Mouse (Mus musculus): ENCODE data around the gene Btnl1.

The Btnl1 gene

DNA sequence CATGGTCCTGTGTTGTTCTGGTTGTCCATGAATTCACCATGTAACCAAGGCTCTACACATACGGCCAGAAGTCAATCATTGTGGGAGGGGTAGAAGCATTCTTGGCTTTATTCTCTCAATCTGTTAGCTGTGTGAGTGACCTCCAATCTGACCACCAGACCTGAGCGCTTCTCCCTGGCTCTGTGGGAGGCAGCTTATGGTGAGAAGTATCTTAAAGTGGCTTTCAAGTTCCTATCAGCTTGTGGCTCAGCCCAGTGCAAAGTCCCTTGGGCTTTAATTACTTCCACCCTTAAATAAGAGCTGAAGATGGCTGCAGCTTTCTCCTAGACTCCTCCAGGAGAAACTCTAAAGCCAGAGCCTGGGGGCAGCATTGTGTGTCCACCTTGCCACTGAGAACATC lies at the start of gene Btnl1:
Gene Btnl1 (plus strand): TSS at position 286 of the 400 bp plus-strand sequence.
- no peak for TF ChIP-seq GATA4 (IDR thresholded peaks at IDR 0.05; ENCODE audit: insufficient replicate concordance, low read length)

DNA sequence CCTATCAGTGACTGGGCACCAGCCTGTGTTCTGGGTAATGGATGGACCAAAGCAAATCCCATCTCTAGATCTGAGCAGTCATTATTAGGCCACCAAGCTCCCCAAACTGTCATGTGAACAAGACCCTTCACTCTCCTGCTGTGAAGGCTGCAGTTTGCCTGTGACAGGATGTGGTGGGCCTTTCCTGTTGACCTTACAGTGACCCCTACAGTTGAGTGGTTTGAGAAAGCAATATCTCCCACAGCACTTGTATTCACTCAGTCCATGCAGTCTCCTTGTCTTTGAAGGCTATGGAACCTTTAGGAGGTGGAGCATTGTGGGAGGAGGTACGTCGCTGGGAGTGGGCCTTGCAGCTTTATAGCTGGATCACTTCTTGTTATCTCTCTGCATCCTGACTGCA lies 47.1 kb upstream of the Btnl1 start:
- no peak for TF ChIP-seq GATA4 (IDR thresholded peaks at IDR 0.05; ENCODE audit: insufficient replicate concordance, low read length)

DNA sequence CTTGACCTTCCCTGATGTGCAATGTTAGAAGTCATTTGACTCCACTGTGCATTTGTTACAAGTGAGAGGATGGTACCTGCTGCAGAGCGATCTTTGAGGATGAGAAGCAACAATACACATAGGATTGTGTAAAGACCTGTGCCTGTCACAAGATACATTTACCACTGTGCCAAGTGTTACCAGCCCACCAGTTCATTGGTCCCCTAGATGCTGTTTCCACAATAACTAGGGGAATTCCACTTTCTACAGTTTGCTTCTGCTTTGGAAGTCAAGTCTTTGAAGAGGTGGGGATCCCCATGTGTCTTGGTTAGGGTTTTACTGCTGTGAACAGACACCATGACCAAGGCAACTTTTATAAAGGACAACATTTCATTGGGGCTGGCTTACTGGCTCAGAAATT lies 45.7 kb upstream of the Btnl1 start:
- no peak for TF ChIP-seq GATA4 (IDR thresholded peaks at IDR 0.05; ENCODE audit: insufficient replicate concordance, low read length)

DNA sequence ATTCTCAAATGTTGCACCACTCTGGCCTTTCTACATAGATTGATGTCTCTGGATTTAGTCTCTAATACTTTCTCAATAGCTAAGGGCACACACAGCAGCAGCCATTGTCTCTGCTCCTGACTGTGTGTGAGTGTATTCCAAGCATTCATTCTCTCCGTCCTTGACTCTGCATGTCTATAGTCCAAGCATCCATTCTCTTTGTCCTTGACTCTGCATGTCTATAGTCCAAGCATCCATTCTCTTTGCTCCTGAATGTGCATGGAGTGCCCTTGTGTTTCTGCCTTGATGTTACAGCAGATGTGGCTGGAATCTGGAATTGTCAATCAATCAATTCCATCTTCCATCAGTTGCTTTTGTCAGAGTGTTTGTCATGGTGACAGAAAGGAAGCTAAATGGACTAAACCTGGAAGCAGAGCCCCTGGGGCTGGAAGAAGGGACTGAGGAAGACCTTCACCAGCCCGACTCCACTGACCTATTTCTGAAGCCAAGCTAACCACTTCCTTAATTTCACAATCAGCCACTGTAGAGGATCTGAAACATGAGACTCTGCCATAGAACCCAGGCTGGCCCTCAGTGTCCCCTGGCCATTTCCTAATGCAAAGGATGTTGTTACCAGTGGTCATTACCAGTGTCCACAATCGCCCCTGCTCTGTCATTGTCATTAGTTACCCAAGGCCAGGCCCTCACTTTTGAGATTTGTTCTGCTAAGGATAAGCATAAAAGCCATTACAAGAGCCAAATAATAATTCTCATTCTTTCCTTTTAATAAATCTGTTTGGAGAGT lies 36.1 kb upstream of the Btnl1 start:
- no peak for TF ChIP-seq GATA4 (IDR thresholded peaks at IDR 0.05; ENCODE audit: insufficient replicate concordance, low read length)

- TF ChIP-seq GATA4 (IDR thresholded peaks at IDR 0.05; ENCODE audit: insufficient replicate concordance, low read length) = no peak
Measured at GRCm38 (mm10) chr17:34344882-34345281, 32.0 kb upstream of the Btnl1 start.

DNA sequence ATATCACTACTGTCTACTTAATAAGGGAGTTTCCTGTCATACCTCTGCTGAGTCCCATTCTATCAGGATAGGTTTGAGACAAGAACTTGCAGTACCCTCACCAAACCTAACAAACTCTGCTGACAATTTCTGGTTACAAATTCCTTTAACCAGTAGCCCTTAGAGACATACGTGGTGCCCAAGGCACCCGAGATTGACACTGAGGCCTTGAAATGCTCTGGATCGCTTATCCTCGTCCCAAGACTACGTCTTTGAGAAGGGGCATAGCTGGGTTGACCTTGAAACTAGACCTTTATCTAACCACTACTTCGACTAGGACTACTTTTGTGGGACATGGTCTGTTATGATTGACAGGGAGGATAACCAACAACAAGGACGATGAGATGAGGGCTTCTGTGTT lies 31.4 kb upstream of the Btnl1 start:
- no peak for TF ChIP-seq GATA4 (IDR thresholded peaks at IDR 0.05; ENCODE audit: insufficient replicate concordance, low read length)

DNA sequence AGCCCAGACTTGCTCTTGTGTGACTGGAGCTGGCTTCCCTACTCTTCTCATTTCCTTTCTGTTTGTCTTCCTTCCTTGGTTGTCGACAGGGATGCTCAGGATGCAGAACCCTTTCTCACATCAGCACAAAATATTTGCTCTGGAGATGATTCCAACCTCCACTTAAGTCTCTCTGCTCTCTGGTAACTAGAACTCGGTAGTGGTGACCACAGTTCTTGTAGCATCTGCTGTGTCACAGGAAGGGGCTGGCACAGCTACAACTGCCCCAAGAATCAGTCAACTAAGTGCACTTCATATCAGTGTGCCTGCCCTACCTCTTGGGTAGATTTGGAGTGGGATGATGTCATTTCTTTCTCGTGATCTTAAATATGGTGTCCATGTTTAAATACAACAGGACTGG lies 30.9 kb upstream of the Btnl1 start:
- no peak for TF ChIP-seq GATA4 (IDR thresholded peaks at IDR 0.05; ENCODE audit: insufficient replicate concordance, low read length)

- TF ChIP-seq GATA4 (IDR thresholded peaks at IDR 0.05; ENCODE audit: insufficient replicate concordance, low read length) = no peak
Measured at GRCm38 (mm10) chr17:34347606-34348308, 29.2 kb upstream of the Btnl1 start.

GRCm38 (mm10) chr17:34349429-34349828 lies 27.5 kb upstream of the Btnl1 start:
- no peak for TF ChIP-seq GATA4 (IDR thresholded peaks at IDR 0.05; ENCODE audit: insufficient replicate concordance, low read length)

GRCm38 (mm10) chr17:34354539-34354938 lies 22.4 kb upstream of the Btnl1 start, which contains the start of gene Btnl2:
Gene Btnl2 (plus strand): TSS chr17:34354822.
- TF ChIP-seq GATA4 (IDR thresholded peaks at IDR 0.05; ENCODE audit: insufficient replicate concordance, low read length) = no peak

- TF ChIP-seq GATA4 (IDR thresholded peaks at IDR 0.05; ENCODE audit: insufficient replicate concordance, low read length) = no peak
Measured at GRCm38 (mm10) chr17:34354940-34355339, 22.0 kb upstream of the Btnl1 start.

DNA sequence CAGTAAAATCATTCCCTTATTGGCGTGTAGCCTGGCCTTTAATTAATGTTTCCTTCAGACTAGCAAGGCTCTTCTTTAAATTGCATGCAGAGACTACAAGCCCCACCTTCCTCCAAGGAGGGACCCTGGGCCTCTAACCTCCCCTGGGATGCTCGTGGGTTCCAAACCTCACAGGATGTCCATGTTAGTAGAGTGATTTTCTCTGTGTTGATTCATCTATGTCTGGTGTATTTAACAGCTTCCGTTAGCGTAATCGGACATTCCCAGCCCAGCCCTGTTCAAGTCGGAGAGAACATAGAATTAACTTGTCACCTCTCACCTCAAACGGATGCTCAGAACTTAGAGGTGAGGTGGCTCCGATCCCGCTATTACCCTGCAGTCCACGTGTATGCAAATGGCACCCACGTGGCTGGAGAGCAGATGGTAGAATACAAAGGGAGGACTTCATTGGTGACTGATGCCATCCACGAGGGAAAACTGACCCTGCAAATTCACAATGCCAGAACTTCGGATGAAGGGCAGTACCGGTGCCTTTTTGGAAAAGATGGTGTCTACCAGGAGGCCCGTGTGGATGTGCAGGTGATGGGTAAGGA lies 13.9 kb upstream of the Btnl1 start:
- TF ChIP-seq GATA4 (IDR thresholded peaks at IDR 0.05; ENCODE audit: insufficient replicate concordance, low read length) = no peak

GRCm38 (mm10) chr17:34363676-34364310 lies 13.1 kb upstream of the Btnl1 start:
- no peak for TF ChIP-seq GATA4 (IDR thresholded peaks at IDR 0.05; ENCODE audit: insufficient replicate concordance, low read length)

- no peak for TF ChIP-seq GATA4 (IDR thresholded peaks at IDR 0.05; ENCODE audit: insufficient replicate concordance, low read length)
Measured at GRCm38 (mm10) chr17:34365031-34365430, 11.9 kb upstream of the Btnl1 start.

DNA sequence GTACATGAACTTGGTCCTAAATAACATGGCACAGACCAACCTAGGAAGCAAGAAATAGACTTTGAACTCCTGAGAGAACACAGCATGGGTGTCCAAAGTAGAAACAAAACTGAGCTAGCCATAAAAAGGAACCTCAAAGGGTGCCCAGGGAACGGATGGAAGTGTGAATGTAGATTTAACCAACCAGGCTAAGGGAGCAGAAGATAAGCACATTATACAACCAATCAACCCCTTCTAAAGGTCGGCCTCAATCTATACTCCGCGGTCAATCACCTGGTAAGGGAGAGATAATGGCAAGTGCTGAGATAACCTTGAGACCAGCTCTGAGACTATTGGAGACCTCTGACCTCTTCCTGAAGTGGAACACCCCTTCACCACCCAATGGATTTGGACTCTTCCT lies 6.4 kb upstream of the Btnl1 start:
- no peak for TF ChIP-seq GATA4 (IDR thresholded peaks at IDR 0.05; ENCODE audit: insufficient replicate concordance, low read length)

Measured in liver, adult (tissue).